Mouse (Mus musculus) mouse trophoblast stem cell (cell line): ENCODE results near the gene Coq9.

Source experiments
- in situ Hi-C, 2 experiments: fragments of 300-500 bp; cut with MseI, MboI; formaldehyde crosslinking; loops; 2 replicates in 1 of 2; 3 replicates in 1 of 2; pipeline ENCODE4 v1.15.1; 2025

The Coq9 gene

DNA sequence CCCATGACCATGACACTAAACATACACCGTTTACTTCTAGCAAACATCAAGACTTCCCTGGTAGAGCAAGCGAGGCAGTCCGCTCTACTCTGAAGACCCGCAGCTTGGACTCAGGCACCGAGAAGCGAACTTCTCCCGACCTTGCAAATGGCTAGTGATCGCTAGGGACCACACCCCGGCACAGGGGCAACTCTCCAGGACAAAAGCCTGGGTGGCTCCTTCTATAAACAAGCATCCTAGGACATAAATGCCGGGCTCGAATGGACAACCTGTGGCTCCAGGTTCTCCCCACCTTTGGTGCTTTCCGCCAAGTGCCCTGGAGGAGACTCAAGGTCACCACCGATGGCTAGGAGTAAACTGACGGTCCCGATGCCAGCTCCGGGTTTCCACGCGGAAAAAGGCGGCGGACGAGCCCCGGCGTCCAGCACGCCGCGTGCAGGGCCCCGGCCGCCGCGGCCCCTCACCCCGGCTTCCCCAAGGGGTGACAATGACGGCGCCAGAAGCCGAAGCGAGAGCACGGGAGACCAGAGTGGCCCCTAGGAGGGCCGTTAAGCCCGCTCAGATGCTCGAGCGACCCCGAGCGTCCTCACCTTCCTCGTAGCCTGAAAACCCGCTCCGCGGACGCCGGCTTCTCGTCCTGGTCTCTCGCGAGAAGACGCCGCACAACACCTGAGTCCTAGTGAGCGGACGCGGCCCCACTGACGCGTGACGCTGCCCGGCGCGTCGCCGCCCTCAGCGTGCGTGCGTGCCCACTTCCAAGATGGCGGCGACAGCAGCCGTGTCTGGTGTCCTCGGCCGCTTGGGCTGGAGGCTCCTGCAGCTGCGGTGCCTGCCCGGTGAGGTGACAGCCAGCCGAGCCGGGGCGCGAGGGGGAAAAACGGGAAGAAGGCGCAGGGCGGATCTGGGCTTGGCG, at the start of gene Coq9, which contains the start of gene Ciapin1:
Gene Coq9 (plus strand): TSS at position 660 of the 913 bp plus-strand sequence.
Gene Ciapin1 (minus strand): TSS at position 697 of the 913 bp plus-strand sequence.
- in situ Hi-C loops = no loop called here

DNA sequence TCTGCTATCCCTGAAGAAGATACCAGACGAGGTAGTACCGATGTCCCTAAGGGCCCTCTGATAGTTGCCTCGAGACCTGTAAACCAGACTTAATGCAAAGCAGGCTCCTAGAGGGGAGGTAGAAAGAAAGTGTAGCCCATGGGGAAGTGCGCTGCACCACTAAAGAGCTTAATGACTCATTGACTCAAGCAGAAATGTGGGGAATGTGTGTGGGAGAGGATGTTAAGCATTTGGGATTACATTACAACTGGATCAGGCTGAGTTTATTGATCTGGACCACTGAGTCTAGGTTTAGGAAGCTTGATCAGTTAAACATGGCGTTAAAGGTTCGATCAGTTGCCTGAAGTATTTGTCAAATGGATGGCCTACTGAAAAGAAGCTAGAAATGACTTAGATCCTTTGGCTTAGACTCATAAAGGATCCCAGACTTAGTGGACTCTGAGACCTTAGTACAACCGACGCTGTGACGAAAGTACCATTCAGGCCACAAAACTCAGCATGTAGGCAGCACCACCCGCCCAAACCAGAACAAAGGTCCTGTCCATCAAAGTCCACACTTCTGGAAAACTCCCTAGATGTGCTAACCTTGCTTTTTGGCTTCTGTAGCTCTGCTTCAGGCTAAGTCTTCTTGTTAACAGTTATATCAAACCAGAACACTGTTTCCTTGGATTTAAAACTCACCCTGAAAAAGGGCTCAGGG, 48.7 kb upstream of the Coq9 start:
- in situ Hi-C loops = no loop called here

DNA sequence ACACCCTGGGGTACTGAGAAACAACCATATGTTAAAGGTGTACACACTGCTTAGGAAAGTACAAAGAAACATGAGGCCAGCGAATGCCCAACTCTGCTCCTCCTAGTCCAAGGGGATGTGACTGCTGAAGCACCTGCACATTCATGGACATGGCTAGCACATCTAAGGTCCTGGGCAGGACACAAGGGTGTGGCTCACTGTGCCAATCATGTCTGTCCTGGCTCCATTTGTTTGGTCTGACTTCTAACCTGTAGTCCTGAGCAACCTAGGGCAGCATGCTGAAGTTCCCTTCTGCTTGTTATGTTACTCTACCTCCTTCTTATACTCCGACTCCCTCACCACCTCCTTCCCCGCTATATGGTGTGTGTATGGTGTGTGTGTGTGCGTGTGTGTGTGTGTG, 43.8 kb upstream of the Coq9 start:
- in situ Hi-C loops = no loop called here

DNA sequence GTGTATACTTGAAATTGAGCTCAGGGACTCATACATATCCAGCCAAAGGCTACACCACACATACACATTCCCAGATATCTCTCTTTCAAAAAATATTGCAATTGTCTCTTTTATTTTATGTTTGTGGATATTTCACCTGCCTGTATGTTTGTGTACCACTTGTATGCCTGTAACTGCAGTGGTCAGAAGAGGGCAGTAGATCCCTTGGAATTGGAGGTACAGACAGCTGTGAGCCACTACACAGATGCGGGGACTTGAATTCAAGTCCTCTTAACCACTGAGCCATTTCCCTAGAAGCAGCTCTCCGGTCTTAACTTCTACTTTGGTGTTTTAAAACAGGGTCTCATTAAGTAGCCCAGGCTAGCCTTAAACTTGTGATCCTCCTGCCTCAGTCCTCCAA, 43.3 kb upstream of the Coq9 start:
- in situ Hi-C loops = no loop called here

DNA sequence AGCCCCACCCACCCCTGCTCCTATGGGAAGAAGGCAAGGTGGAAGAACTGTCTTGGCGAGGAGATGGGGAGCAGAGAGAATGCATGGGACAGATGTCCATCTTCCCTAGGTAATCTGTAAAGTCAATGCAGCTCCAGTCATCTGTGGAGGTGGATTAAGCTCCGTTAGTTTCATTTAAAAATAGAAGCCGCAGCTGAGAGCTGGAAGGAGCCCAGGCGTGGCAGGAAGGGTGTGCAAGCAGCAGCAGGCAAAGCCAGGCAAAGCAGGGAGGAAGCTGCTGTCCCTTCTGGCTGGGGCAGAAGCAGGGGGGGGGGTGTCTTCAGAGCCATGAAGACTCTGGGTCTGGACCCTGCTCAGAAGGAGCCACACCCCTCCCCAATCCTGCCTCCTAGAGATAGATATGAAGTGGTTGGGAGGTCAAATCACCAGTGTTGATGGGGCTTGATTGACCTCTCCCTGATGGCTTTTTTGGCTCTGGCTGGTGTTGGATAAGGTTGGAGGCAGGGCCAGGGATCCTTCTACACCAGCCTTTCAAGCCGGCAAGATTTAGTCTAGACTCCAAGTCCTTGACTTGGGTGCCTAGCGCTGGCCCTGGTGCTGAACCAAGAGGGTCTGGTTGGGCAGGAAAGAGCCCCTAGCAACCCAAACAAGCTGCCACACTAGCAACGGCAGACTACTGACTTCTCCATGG, 37.7 kb upstream of the Coq9 start:
- in situ Hi-C loops = loop anchor here in 1 of 2 experiments (5.0 kb wide), 1 partner anchor 58 kb away; no protein-coding TSS in a partner anchor

DNA sequence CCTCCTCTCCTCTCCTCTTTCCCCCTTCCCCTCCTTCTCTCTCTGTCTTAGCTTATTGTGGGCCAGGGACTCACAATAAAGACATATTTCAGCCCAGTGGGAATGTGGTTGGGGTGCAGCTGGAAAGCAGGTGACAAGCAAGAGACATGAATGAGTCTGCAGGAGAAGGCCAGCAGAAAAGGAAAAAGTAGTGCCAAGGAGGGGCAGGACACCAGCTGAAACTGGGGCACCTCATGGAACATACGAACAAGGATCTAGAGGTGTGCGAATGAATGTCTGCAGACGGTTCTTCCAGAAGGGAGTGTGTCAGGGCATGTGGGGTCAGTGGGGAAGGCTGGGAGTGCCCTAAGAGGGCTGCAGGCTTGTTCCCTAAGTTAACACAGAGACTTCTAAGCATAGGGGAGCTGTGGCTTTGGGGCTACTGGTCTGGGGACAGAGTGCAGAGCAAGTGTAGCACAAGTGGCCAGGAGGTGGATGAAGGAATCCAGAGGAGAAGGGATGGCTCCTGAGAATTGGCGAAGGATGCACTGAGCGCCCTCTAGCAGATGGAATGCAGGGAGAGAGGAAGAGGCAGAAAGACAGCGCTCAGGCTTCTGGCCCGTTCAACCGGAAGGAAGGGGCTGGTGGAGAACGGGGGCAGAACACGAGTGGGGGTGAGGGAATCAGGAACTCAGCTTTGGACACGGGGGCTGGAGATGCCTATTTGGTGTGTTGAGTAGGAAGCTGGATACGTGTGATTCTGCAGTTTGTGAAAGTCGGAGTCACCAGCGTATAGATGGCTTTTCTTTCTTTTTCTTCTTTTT, 36.6 kb upstream of the Coq9 start:
- in situ Hi-C loops = loop anchor here in 1 of 2 experiments (5.0 kb wide), 1 partner anchor 59 kb away; no protein-coding TSS in a partner anchor

DNA sequence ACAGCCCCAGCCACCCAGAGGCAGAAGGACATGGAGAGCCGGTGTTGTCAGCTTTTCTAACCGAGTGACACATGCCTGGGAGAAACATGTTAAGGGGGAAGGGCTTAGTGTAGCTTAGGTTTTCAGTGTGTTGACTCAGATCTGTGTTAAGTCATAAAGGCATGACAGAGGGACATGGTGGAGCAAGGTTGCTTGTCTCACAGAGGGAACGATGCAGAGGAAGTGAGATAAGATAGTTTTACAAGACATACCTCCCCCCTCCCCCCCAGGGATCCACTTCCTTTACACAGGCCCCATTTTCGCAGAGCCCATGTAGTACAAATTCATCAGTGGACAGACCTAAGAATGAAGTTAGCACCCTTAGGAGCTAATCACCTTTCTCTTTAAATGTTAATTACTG, 35.7 kb upstream of the Coq9 start:
- in situ Hi-C loops = loop anchor here in 1 of 2 experiments (5.0 kb wide), 1 partner anchor 60 kb away; no protein-coding TSS in a partner anchor

DNA sequence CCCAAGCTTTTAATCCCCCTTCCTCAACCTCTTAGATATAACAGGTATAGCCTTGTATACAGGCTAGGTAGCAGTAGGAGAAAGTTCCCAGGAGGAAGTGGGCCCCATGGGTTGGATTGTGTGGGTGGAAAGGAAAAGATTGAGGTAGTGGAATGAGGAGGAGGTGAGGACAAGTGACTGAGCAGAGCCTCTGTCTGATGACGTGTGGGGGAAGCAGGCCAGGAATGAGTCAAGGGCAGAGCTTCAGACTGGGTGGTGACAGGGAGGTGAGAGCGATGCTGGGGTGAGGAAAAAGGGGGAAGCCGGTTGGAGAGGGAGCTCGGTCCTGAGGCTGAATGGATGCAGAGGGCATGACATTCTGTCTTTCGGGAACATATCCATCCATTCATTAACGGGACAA, 34.6 kb upstream of the Coq9 start:
- in situ Hi-C loops = loop anchor here in 1 of 2 experiments (5.0 kb wide), 1 partner anchor 61 kb away; no protein-coding TSS in a partner anchor

DNA sequence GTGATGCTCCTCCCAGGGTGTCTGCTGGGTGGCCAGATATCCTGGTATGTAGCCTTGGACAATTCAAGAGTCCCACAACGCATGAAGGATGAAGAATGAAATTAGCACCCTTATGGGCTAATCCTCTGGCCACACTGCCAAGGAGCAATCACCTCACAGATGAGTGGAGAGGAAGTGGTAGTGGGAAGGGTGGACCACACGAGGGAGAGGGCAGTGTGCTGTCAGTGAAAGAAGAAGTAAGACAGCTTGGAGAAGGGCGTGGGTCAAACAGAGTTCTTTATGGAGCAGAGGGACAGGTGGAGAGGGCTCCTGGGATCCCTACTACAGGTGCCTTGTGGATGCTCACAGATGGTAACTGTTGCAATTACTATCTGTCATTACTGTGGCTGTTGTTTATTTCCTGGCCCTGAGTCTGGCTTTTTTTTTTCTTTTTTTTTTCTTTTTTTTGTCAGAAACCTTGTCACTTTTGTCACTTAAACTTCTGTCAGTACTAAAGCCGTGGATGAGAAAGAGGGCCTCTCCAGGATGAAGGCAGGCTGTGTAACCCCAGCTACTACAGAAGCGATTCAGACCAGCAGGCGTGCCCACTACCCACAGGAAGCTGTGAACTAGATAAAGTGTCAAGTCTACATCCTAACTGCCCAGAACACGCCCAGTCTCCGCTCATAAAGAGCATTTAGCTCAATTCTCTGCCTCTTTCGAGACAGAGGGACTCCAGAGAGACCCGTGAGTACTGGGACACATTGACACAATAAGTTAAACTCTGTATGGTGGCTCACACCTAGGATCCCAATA, 33.4 kb upstream of the Coq9 start:
- in situ Hi-C loops = loop anchor here in 1 of 2 experiments (5.0 kb wide), 1 partner anchor 62 kb away; no protein-coding TSS in a partner anchor

DNA sequence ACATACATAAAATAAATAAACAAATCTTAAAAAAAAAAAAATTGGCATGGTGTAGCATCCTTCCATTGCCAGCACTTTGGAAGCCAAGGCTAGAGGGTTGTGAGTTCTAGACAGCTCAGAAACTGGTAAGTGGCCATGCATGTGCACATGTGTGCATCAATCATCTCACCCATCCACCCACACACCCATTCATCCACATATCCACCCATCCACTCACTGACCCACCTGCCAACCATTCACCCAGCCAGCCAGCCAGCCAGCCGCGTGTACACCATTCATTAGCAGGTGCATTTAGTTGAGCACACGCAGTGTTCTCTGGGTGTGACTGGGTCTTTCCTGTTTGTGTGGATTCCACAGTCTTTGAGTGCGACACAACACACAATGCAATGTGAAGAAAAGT, 32.3 kb upstream of the Coq9 start:
- in situ Hi-C loops = no loop called here

DNA sequence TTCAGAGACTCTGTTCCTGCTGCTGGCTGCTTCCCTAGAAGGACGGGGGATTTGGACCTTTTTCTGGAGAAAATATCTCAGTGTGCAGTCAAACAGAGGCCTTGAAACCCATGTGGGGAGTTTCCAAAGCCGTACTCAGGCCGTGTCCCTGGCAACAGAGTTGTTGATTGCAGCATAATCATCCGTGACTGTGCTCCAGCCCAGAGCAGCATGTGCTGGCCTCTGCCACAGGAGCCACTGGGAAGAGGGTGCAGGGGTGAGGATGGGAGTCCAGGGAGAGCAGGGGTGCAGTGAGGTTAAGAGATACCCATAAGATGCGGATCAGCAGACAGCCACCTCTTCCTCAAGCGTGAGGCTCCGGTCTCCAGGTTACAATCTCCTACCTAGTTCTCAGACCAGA, 30.6 kb upstream of the Coq9 start:
- in situ Hi-C loops = no loop called here

DNA sequence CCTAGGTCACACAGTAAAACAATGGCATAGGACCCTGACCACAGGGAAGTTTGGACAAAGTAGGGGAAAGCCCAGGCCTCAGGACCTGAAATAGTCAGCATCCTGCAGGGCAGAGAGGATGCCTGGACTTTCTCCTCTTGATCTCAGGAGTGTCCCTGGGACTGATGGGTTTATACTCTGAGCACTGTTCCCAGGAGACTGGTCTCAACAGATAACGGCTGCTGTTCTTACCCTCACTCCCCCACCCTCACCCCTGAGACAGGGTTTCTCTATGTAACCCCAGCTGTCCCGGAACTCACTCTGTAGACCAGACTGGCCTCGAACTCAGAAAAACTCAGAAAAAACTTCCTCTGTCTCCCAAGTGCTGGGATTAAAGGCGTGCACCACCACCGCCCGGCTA, 29.7 kb upstream of the Coq9 start:
- in situ Hi-C loops = no loop called here

DNA sequence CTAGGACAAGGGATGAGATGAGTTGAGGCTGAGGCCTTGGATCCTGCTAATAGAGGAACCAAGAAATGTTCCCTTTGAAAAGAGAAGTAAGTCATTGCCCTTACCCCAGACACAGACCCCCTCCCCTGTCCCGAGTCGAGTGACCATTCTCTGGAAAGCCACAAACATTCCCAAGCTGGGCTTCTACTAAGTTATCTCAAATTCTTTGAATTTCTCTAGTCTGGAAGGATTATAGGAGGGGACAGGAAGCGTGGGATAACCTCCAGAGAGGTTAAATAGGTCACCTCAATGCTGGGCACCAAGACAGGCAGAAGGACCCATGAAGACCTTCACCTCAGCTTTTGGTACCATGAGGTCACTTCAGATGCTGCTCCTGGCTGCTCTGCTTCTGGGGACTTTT, 28.0 kb upstream of the Coq9 start, which contains the start of gene Ccl17:
Gene Ccl17 (plus strand): TSS at position 301 of the 400 bp plus-strand sequence.
- in situ Hi-C loops = loop anchor here (5.0 kb wide), 1 partner anchor 108 kb away; no protein-coding TSS in a partner anchor

DNA sequence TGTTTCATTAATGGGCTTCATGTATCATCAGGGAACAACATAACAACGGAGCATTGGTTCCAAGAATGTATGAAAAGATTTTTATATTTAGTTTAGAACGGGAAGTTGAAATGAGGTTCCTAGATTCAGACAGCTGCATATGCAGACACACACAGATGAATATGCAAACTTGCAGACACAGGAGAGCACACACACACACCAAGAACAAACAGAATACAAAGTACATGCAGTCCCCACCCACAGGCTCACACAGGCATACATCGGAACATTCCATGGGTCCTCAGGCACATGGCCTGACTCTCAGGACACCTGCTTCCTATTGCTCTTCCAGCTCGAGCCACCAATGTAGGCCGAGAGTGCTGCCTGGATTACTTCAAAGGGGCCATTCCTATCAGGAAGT, 27.3 kb upstream of the Coq9 start:
- in situ Hi-C loops = loop anchor here (5.0 kb wide), 1 partner anchor 109 kb away; no protein-coding TSS in a partner anchor

DNA sequence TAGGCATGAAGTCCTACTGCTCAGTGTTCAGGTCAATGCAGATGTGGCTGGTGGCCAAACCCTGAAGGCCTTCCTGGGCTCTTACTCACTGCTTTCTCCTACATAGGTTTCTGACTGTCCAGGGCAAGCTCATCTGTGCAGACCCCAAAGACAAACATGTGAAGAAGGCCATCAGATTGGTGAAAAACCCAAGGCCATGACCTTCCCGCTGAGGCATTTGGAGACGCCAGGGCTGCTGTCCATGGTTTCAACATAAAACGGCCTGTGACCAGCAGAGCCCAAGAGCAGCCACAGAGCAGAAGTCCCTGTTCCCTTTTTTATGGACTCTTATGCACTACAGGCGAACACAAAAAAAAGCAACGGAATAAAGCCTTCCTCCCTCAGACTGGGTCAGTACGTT, 26.5 kb upstream of the Coq9 start:
- in situ Hi-C loops = loop anchor here (5.0 kb wide), 1 partner anchor 109 kb away; no protein-coding TSS in a partner anchor

DNA sequence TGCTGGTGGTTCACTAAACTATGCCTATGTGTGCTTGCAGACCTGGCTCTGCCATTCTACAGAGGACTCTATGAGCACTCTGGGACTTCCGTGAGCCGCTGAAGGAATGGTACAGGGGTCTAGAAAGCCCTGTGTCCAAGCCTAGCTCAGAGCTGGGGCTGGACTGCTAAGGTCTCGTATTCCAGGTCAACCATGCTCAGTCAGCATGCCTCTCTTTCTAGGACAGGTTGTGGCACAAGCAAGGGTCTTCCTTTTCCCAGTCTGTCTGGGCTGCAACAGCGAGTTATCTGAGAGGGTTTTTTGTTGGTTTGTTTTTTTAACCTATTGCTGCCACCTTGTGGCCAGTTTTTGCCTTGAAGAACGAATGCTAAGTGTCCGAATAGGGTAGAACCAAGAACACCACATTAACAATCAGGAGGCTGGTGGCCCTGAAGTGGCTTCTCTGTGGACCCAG, 25.4 kb upstream of the Coq9 start:
- in situ Hi-C loops = loop anchor here (5.0 kb wide), 1 partner anchor 110 kb away; no protein-coding TSS in a partner anchor

DNA sequence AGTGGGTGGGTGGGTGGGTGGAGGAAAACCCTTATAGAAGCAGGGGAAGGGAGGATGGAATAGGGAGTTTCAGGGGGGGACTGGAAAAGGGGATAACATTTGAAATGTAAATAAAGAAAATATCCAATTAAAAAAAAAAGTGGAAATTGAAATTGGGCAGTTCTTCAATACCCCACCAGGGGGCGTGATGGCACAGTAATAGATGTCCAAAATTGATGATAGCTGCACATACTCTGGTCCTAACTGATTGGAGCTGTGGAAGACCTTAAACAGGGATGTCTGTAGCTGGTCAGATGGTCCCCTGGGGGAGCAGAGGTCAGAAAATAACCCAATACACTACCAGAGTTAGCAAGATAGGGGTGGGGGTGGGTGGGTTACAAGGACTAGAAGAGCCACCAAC, 23.6 kb upstream of the Coq9 start:
- in situ Hi-C loops = loop anchor here (5.0 kb wide), 1 partner anchor 112 kb away; no protein-coding TSS in a partner anchor

DNA sequence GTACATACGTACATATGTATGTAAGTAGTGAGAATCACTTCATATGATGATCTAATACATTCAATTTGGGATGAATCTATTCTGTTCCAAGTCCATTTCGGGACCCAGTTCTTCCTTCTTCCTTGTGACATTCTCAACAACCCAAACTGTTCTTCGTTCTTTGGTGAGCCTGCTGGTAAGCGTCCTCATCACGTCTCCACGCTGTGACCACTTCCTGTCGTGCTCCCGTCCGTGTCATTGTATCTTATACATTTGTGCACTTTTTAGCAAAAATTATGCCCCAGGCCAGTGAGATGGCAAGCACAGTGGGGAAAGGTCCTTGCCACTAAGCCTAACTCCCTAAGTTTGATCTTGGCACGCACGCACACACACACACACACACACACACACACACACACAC, 20.2 kb upstream of the Coq9 start:
- in situ Hi-C loops = no loop called here

DNA sequence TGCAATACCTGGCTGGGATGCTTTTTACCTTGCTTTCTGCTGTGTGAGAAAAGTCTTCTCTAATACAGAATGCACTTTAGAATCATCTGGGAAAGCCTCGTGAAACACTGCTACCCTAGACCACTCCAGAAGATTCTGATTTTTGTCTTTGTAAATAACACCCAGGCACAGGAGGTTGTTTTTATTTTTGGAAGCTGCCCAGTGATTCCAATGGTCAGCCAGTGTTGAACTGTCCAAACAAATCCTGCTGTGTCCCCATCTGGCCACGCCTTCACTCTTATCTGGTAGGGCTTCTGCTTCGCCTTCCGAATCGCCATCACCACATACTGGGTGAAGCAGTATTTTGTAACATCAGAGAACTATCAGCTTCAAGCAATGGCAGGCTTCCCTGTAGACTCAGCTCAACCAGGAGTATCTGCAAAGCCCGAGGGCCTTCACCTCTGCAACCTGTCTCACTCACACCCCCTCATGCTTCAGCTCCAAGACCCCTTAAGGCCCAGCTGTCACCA, 18.4 kb upstream of the Coq9 start:
- in situ Hi-C loops = no loop called here
